Mouse (Mus musculus) CH12.LX (cell line): ENCODE data around the gene Krtap9-1.
"Not testable (repeated sequence)": the region's sequence is repeated elsewhere in the genome, so short reads cannot be mapped to it uniquely, and the experiment has no call there.

Source experiments
- CHD1 ChIP-seq: IDR thresholded peaks from 2 replicates; pipeline ENCODE4 v1.6.1; 2012; ENCODE audit warnings: low read depth, low read length, improper control_type of control experiment, inconsistent platforms
- CTCF ChIP-seq, 2 experiments: IDR thresholded peaks in 1 of 2; conservative IDR thresholded peaks in 1 of 2; 2 replicates each; pipeline ENCODE4 v1.5.1; 2011 to 2012; ENCODE audit warnings: low read depth in 2 of 2, low read length in 2 of 2, improper control_type of control experiment in 1 of 2, inconsistent platforms in 1 of 2, mild to moderate bottlenecking in 1 of 2, moderate library complexity in 1 of 2
- E2F4 ChIP-seq: IDR thresholded peaks from 2 replicates; pipeline ENCODE4 v1.6.1; 2011; ENCODE audit warnings: low read depth, low read length, improper control_type of control experiment; ENCODE audit not compliant: insufficient replicate concordance
- EP300 ChIP-seq: IDR thresholded peaks from 2 replicates; pipeline ENCODE4 v1.6.1; 2011; ENCODE audit warnings: low read length, improper control_type of control experiment
- MXI1 ChIP-seq: IDR thresholded peaks from 2 replicates; pipeline ENCODE4 v1.6.1; 2011; ENCODE audit warnings: mild to moderate bottlenecking, low read depth, low read length, improper control_type of control experiment
- POLR2A ChIP-seq: IDR thresholded peaks from 2 replicates; pipeline ENCODE4 v1.6.1; 2011; ENCODE audit warnings: low read depth, mild to moderate bottlenecking, improper control_type of control experiment, low read length
- TBP ChIP-seq: conservative IDR thresholded peaks from 2 replicates; pipeline ENCODE4 v1.6.1; 2011; ENCODE audit warnings: low read depth, low read length, improper control_type of control experiment
- TCF12 ChIP-seq: IDR thresholded peaks from 2 replicates; pipeline ENCODE4 v1.6.1; 2014; ENCODE audit warnings: low read depth, mild to moderate bottlenecking, inconsistent platforms, low read length, improper control_type of control experiment
- USF2 ChIP-seq: conservative IDR thresholded peaks from 2 replicates; pipeline ENCODE4 v1.6.1; 2011; ENCODE audit warnings: low read depth, low read length, improper control_type of control experiment

DNA sequence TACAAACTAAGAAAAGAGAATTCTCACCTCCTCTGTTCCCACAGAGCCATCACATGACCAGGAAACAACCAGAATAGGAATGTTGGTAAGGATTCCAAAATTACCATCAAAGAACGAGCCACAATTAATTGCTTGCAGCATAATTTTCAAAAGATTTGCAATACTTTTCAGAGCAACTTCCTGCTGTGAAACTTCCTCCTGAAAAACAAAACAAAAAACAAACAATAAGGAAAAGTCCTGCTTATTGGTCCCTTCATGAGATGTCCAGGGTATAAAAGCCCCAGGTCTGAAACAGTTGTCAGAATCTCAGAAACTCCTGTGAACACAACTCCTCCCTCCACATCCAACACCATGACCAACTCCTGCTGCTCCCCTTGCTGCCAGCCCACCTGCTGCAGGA lies at the start of gene Krtap9-1:
- TF ChIP-seq CHD1; MXI1; USF2; CTCF (conservative IDR thresholded peaks at IDR 0.05 in 1 of 2, IDR thresholded peaks at IDR 0.05 in 1 of 2; ENCODE audit: low read depth in 2 of 2, low read length in 2 of 2); TBP; EP300; E2F4; TCF12; POLR2A: not testable (repeated sequence)
